Mouse (Mus musculus): ENCODE results near the gene Kcnk2.

GRCm38 (mm10) chr1:189359699-189360098, 42.4 kb downstream of the Kcnk2 start:
- no peak for TF ChIP-seq CTCF (IDR thresholded peaks at IDR 0.05; ENCODE audit: extremely low read depth, insufficient read depth, insufficient read length, insufficient replicate concordance)
- no peak for TF ChIP-seq POLR2A (IDR thresholded peaks at IDR 0.05; ENCODE audit: low read depth, low read length)
